ENCODE assay signal across 32 mouse cellular contexts in the genomic region with DNA sequence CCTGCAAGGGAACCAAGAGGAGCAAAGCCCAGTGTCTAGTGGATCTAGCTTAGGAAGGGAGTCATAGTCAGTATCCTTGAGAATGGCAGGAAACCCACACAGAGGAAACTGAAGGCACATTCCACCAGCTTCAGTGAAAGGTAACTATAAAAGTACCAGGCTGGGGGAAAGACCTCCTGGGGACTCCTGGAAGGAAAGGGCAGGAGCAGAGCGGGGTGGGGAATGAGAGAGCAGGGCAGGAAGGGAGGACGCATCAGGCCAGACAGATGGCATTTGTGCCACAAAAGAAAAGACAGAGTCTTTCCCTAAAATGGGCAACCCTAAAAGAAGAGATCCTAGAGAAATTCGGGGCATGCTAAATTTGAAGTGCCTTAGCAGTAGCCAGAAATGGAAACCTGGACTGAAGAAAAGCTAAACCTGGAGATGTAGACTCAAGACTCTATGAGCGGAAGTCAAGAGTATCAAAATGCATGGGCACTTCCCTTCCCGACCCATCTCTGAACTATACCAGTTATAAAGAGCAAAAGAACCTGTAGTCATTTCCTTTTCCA. TPM values are rescaled to one million over a fixed set of nuclear protein-coding genes. Genes with fewer than 3 reads are reported as not detected.
DNase-seq lines count a peak whose midpoint lies in the region; ATAC-seq and TF ChIP-seq lines count a peak whose summit lies in the region.
"Had no signal": no experiment of that assay in that cellular context is flagged by ENCODE, and none has a peak within 500 bp of the region (broad histone marks: within the 10 kb centered on the region; RNA-seq: fewer than 3 reads in every experiment).

No protein-coding gene starts in this region.

- H3K4me1 ChIP-seq in heart, embryonic 10.5 days = peaks cover 48% of the 10 kb centered on the region
- peaks cover 19% of the 10 kb centered on the region for H3K4me1 ChIP-seq in kidney, embryonic 16.5 days (ENCODE audit: insufficient read depth, low read length)
- peaks cover 28% of the 10 kb centered on the region for H3K4me1 ChIP-seq in kidney, adult 2 months (ENCODE audit: control insufficient read depth, insufficient read depth, low read length)

- no peak overlapping the region for H3K4me3 ChIP-seq in heart, embryonic 10.5 days
- H3K4me3 ChIP-seq in kidney, embryonic 16.5 days (ENCODE audit: low read length) = no peak overlapping the region
- H3K4me3 ChIP-seq in kidney, adult 2 months (ENCODE audit: insufficient read depth, low read depth, low read length) = no peak overlapping the region
- H3K4me3 ChIP-seq: embryonic facial prominence, embryonic 10.5 days; embryonic facial prominence, embryonic 15.5 days; forebrain, embryonic 12.5 days; heart, embryonic 15.5 days; hindbrain, embryonic 10.5 days; intestine, embryonic 15.5 days; limb, embryonic 13.5 days; liver, embryonic 13.5 days had no signal

- 84% methylated on average over 5 of the region's 5 CpGs for WGBS in heart, embryonic 10.5 days
- 79% methylated on average over 5 of the region's 5 CpGs for WGBS in kidney, embryonic 16.5 days
- 75% methylated on average over 5 of the region's 5 CpGs for WGBS in kidney, adult 2 months

- no peaks in the 10 kb centered on the region for H3K27me3 ChIP-seq in heart, embryonic 10.5 days (ENCODE audit: insufficient read depth, poor library complexity, severe bottlenecking)
- no peaks in the 10 kb centered on the region for H3K27me3 ChIP-seq in kidney, embryonic 16.5 days (ENCODE audit: insufficient read depth, low read length)
- no peaks in the 10 kb centered on the region for H3K27me3 ChIP-seq in kidney, adult 2 months (replicated peaks; ENCODE audit: control insufficient read depth, insufficient read depth, low read length)
- H3K27me3 ChIP-seq: CH12.LX; embryonic facial prominence, embryonic 15.5 days; forebrain, embryonic 12.5 days; heart, embryonic 15.5 days; intestine, embryonic 15.5 days; limb, embryonic 13.5 days; liver, embryonic 13.5 days had no signal

- H3K9ac ChIP-seq in kidney, embryonic 16.5 days (replicated peaks; ENCODE audit: low read length) = no peak overlapping the region
- H3K9ac ChIP-seq: embryonic facial prominence, embryonic 15.5 days; forebrain, embryonic 12.5 days; forebrain, postnatal 0 days; heart, embryonic 15.5 days; intestine, embryonic 15.5 days; limb, embryonic 13.5 days; liver, embryonic 13.5 days had no signal

- no peak for TF ChIP-seq CTCF in kidney, adult 2 months (conservative IDR thresholded peaks at IDR 0.05; ENCODE audit: insufficient read depth, insufficient read length, low read depth, low read length)

- no peak for DNase-seq in cerebellum, postnatal 10 days
- no peak for DNase-seq in heart, embryonic 10.5 days (ENCODE audit: low spot score)
- no peak for DNase-seq in heart, adult 18-20 months
- no peak for DNase-seq in kidney, adult 2 months
- DNase-seq in right cerebral cortex, adult 18-20 months = peak; percentile 20
- no peak for DNase-seq in right cerebral cortex, postnatal 10 days (ENCODE audit: low spot score in 2 of 2)
- DNase-seq: adrenal gland, adult 8-10 months; cerebellum, adult 11 months; cerebellum, postnatal 14 days; forebrain, postnatal 0 days; gastrocnemius, postnatal 25 days; kidney, postnatal 25 days; liver, embryonic 13.5 days; lung, adult 18-20 months; lung, postnatal 4 days; midbrain, embryonic 14.5 days; right cerebral cortex, postnatal 4 days; thymus, postnatal 4 days had no signal

- 0 out of 2 replicates have a peak overlapping the region, but pooled peaks have one; percentile 36 for H3K27ac ChIP-seq in heart, embryonic 10.5 days
- H3K27ac ChIP-seq in kidney, embryonic 16.5 days (ENCODE audit: low read length) = 0 out of 2 replicates have a peak overlapping the region, but pooled peaks have one; percentile 20
- no peak overlapping the region for H3K27ac ChIP-seq in kidney, adult 2 months (ENCODE audit: insufficient read depth, low read depth, low read length)
- H3K27ac ChIP-seq: embryonic facial prominence, embryonic 10.5 days; embryonic facial prominence, embryonic 15.5 days; forebrain, embryonic 12.5 days; hindbrain, embryonic 10.5 days; hindbrain, postnatal 0 days; intestine, embryonic 15.5 days; limb, embryonic 13.5 days; liver, embryonic 13.5 days; stomach, postnatal 0 days had no signal

- no peak overlapping the region for H3K4me2 ChIP-seq in kidney, embryonic 16.5 days (replicated peaks; ENCODE audit: low read depth, low read length)
- H3K4me2 ChIP-seq: embryonic facial prominence, embryonic 15.5 days; forebrain, embryonic 12.5 days; heart, embryonic 15.5 days; intestine, embryonic 15.5 days; limb, embryonic 13.5 days; liver, embryonic 13.5 days had no signal

- no peaks in the 10 kb centered on the region for H3K36me3 ChIP-seq in heart, embryonic 10.5 days
- no peaks in the 10 kb centered on the region for H3K36me3 ChIP-seq in kidney, embryonic 16.5 days (ENCODE audit: insufficient read depth, low read length)
- H3K36me3 ChIP-seq in kidney, adult 2 months (ENCODE audit: control insufficient read depth, insufficient read depth, low read length) = no peaks in the 10 kb centered on the region
- H3K36me3 ChIP-seq: embryonic facial prominence, embryonic 10.5 days; embryonic facial prominence, embryonic 15.5 days; forebrain, embryonic 12.5 days; heart, embryonic 15.5 days; hindbrain, embryonic 10.5 days; intestine, embryonic 15.5 days; limb, embryonic 13.5 days; liver, embryonic 13.5 days had no signal

- ATAC-seq in cerebellum, adult (ENCODE audit: insufficient number of reproducible peaks, low FRiP score, low TSS enrichment) = 0 out of 2 replicates have a peak, but pooled peaks have one; percentile 7
- no peak for ATAC-seq in kidney, embryonic 16.5 days (ENCODE audit: low FRiP score, low TSS enrichment)
- ATAC-seq: activated CD4-positive, CD25-positive, alpha-beta regulatory T cell, adult 4 months; forebrain, postnatal 0 days; hindbrain, postnatal 0 days; intestine, embryonic 15.5 days; lung, postnatal 0 days had no signal

- H3K9me3 ChIP-seq in heart, embryonic 10.5 days = no peaks in the 10 kb centered on the region
- H3K9me3 ChIP-seq in kidney, embryonic 16.5 days (ENCODE audit: low read length) = no peaks in the 10 kb centered on the region
- H3K9me3 ChIP-seq: embryonic facial prominence, embryonic 10.5 days; embryonic facial prominence, embryonic 15.5 days; forebrain, embryonic 12.5 days; heart, embryonic 15.5 days; hindbrain, embryonic 10.5 days; intestine, embryonic 15.5 days; limb, embryonic 13.5 days; liver, embryonic 13.5 days had no signal

- TF ChIP-seq POLR2A in kidney, adult 2 months (IDR thresholded peaks at IDR 0.05; ENCODE audit: low read depth, low read length) = no peak

RNA-seq across cellular contexts. Expression of a gene that starts 55.3 kb away (rescaled TPM):
- polyA plus RNA-seq in heart, embryonic 10.5 days (2016; fragmentation: Nextera tagmentation; extraction: Ambion mirVana) = 8.8 and 9.4 TPM in 2 replicates
- total RNA-seq in heart, adult 18-20 months (2021) = 10 to 100 TPM; 30.9 to 32.2 TPM
- 10.1 and 11.8 TPM in 2 replicates for polyA plus RNA-seq in kidney, embryonic 16.5 days (2015; fragmentation: Nextera tagmentation; extraction: Ambion mirVana)
- 17.1 and 17.3 TPM in 2 replicates for polyA plus RNA-seq in kidney, adult 2 months (2012; rRNA removed)
